In genomic region chr6:83070247-83070310, GRCm38 (mm10) we compare ENCODE assay signal across 12 mouse cellular contexts. TPM values are rescaled to one million over a fixed set of nuclear protein-coding genes. Genes with fewer than 3 reads are reported as not detected.
DNase-seq lines count a peak whose midpoint lies in the region; ATAC-seq and TF ChIP-seq lines count a peak whose summit lies in the region.
"Had no signal": no experiment of that assay in that cellular context is flagged by ENCODE, and none has a peak within 500 bp of the region (broad histone marks: within the 10 kb centered on the region; RNA-seq: fewer than 3 reads in every experiment).

Tlx2 (minus strand) TSS chr6:83070293.

- H3K9ac ChIP-seq in heart, embryonic 11.5 days (ENCODE audit: low read depth, low read length): no peak within 1 kb of the TSS
- no peak within 1 kb of the TSS for H3K9ac ChIP-seq in ES-E14 (ENCODE audit: insufficient read depth, low read depth, low read length, poor library complexity, severe bottlenecking)
- no peak within 1 kb of the TSS for H3K9ac ChIP-seq in hindbrain, embryonic 11.5 days (ENCODE audit: low read depth, low read length)
- H3K9ac ChIP-seq in liver, embryonic 15.5 days: no peak within 1 kb of the TSS

- ATAC-seq in heart, embryonic 11.5 days (replicated peaks; ENCODE audit: insufficient number of reproducible peaks, low FRiP score, low TSS enrichment): no peak
- ATAC-seq in hindbrain, embryonic 11.5 days (ENCODE audit: low FRiP score): no peak
- ATAC-seq in liver, embryonic 15.5 days (ENCODE audit: insufficient read depth): no peak

- H3K4me1 ChIP-seq in heart, embryonic 11.5 days (ENCODE audit: control insufficient read depth, insufficient read depth, low read length): peaks cover 15% of the 10 kb centered on the region
- H3K4me1 ChIP-seq in ES-E14 (ENCODE audit: control insufficient read depth in 2 of 2, insufficient read depth in 2 of 2, low read length in 2 of 2, poor library complexity in 1 of 2): peaks cover 0 to 3% of the 10 kb centered on the region in 2 experiments; a peak in 1 of 4 replicates
- peaks cover 10% of the 10 kb centered on the region for H3K4me1 ChIP-seq in hindbrain, embryonic 11.5 days (replicated peaks; ENCODE audit: control insufficient read depth, insufficient read depth, low read length)
- peaks cover 32% of the 10 kb centered on the region for H3K4me1 ChIP-seq in liver, embryonic 15.5 days (replicated peaks)

- H3K27ac ChIP-seq in heart, embryonic 11.5 days (ENCODE audit: low read depth, low read length): no peak within 1 kb of the TSS
- H3K27ac ChIP-seq in ES-E14 (ENCODE audit: insufficient read depth, low read depth, low read length, poor library complexity, severe bottlenecking): no peak within 1 kb of the TSS
- no peak within 1 kb of the TSS for H3K27ac ChIP-seq in hindbrain, embryonic 11.5 days (ENCODE audit: low read depth, low read length)
- H3K27ac ChIP-seq in liver, embryonic 15.5 days (replicated peaks): no peak within 1 kb of the TSS
- H3K27ac ChIP-seq: macrophage had no signal

- H3K4me3 ChIP-seq in heart, embryonic 11.5 days (ENCODE audit: low read depth, low read length): peak within 1 kb of the TSS; percentile 27
- H3K4me3 ChIP-seq in ES-E14 (ENCODE audit: insufficient read depth in 1 of 2, low read depth in 1 of 2, low read length in 2 of 2, poor library complexity in 1 of 2, severe bottlenecking in 1 of 2): peak within 1 kb of the TSS; percentile 47 to 62
- H3K4me3 ChIP-seq in hindbrain, embryonic 11.5 days (ENCODE audit: low read depth, low read length): peak within 1 kb of the TSS; percentile 22; the same call in 1 of the 2 replicates
- H3K4me3 ChIP-seq in liver, embryonic 15.5 days (replicated peaks): peak within 1 kb of the TSS; percentile 32

- H3K9me3 ChIP-seq in heart, embryonic 11.5 days (replicated peaks; ENCODE audit: control insufficient read depth, low read length): no peaks in the 10 kb centered on the region
- H3K9me3 ChIP-seq in ES-E14 (ENCODE audit: control insufficient read depth, insufficient read depth, low read depth, low read length): no peaks in the 10 kb centered on the region
- no peaks in the 10 kb centered on the region for H3K9me3 ChIP-seq in hindbrain, embryonic 11.5 days (ENCODE audit: control insufficient read depth, low read length)
- H3K9me3 ChIP-seq in liver, embryonic 15.5 days (replicated peaks): no peaks in the 10 kb centered on the region

- H3K27me3 ChIP-seq in heart, embryonic 11.5 days (ENCODE audit: control insufficient read depth, insufficient read depth, low read length): peaks cover 96% of the 10 kb centered on the region
- H3K27me3 ChIP-seq in hindbrain, embryonic 11.5 days (ENCODE audit: control insufficient read depth, insufficient read depth, low read length): peaks cover 94% of the 10 kb centered on the region
- peaks cover 100% of the 10 kb centered on the region for H3K27me3 ChIP-seq in liver, embryonic 15.5 days
- H3K27me3 ChIP-seq: CH12.LX had no signal

- DNase-seq in heart, adult 9 months (ENCODE audit: low spot score in 2 of 2): no peak
- no peak for DNase-seq in ES-E14 (ENCODE audit: low read depth, low spot score)
- peak; percentile 69 for DNase-seq in hindbrain, embryonic 11.5 days (ENCODE audit: low spot score)
- no peak for DNase-seq in urinary bladder, adult 18-20 months (ENCODE audit: low spot score in 2 of 2)
- no peak for DNase-seq in gastrocnemius, postnatal 10 days
- DNase-seq in embryo, embryonic 9.5 days (ENCODE audit: extremely low spot score): no peak
- DNase-seq: gastrocnemius, postnatal 14 days; right cerebral cortex, postnatal 4 days had no signal

- H3K36me3 ChIP-seq in heart, embryonic 11.5 days (ENCODE audit: control insufficient read depth, insufficient read depth, low read length): no peaks in the 10 kb centered on the region
- no peaks in the 10 kb centered on the region for H3K36me3 ChIP-seq in ES-E14 (ENCODE audit: control insufficient read depth, insufficient read depth, low read length, poor library complexity, severe bottlenecking)
- no peaks in the 10 kb centered on the region for H3K36me3 ChIP-seq in hindbrain, embryonic 11.5 days (ENCODE audit: control insufficient read depth, insufficient read depth, low read length)
- no peaks in the 10 kb centered on the region for H3K36me3 ChIP-seq in liver, embryonic 15.5 days (replicated peaks)

- under 1% methylated on average over 10 of the region's 10 CpGs for WGBS in heart, embryonic 11.5 days (ENCODE audit: insufficient replicate concordance)
- 0% methylated on average over 4 of the region's 10 CpGs for WGBS in hindbrain, embryonic 11.5 days
- 4% methylated on average over 10 of the region's 10 CpGs for WGBS in liver, embryonic 15.5 days (ENCODE audit: insufficient replicate concordance)

- H3K4me2 ChIP-seq in heart, embryonic 11.5 days: peak within 1 kb of the TSS; percentile 56
- 0 out of 2 replicates have a peak within 1 kb of the TSS, but pooled peaks have one; percentile 12 for H3K4me2 ChIP-seq in hindbrain, embryonic 11.5 days (replicated peaks; ENCODE audit: low read depth, low read length)
- H3K4me2 ChIP-seq in liver, embryonic 15.5 days: peak within 1 kb of the TSS; percentile 54

- in situ Hi-C loops in ES-E14 (cut with MboI; ENCODE audit: low sequenced_read_pairs in 2 of 2, unreplicated experiment in 2 of 2): loop anchor here (5.0 to 25.0 kb wide), 3 partner anchors 642 to 1517 kb away; partner anchors contain the start of genes Vax2 (in 2 of the 2) and Cyp26b1 (in 1 of the 2)

TF ChIP-seq in ES-E14, 5 proteins besides CTCF, POLR2A, EP300 and RAD21:
- no peak for TF ChIP-seq HCFC1 (IDR thresholded peaks at IDR 0.05; ENCODE audit: borderline replicate concordance, insufficient read depth, low read length)
- TF ChIP-seq MAFK (IDR thresholded peaks at IDR 0.05; ENCODE audit: insufficient read depth, low read depth, low read length): no peak
- no peak for TF ChIP-seq CHD2 (IDR thresholded peaks at IDR 0.05; ENCODE audit: low read depth, low read length)
- TF ChIP-seq ZNF384 (IDR thresholded peaks at IDR 0.05; ENCODE audit: low read depth, low read length): no peak
- TF ChIP-seq ZC3H11A (IDR thresholded peaks at IDR 0.05; ENCODE audit: borderline replicate concordance, low read depth, low read length): no peak

RNA-seq across cellular contexts. Expression of gene Tlx2, which starts in this region (rescaled TPM):
- 0.23 TPM in 1 of 2 replicates, not detected in the other for polyA plus RNA-seq in heart, embryonic 11.5 days (2014; fragmentation: Nextera tagmentation; extraction: Ambion mirVana)
- total RNA-seq in ES-E14 (2012; rRNA removed): 0.58 TPM in 1 of 2 replicates, not detected in the other
- polyA plus RNA-seq in hindbrain, embryonic 11.5 days (2014; fragmentation: Nextera tagmentation; extraction: Ambion mirVana): 5.2 and 9.4 TPM in 2 replicates
- polyA plus RNA-seq in liver, embryonic 15.5 days (2015; fragmentation: Nextera tagmentation; extraction: Ambion mirVana): not detected in 2 replicates
- not detected for total RNA-seq in gastrocnemius, postnatal 10 days (2021)
- total RNA-seq: CH12.LX; gastrocnemius, postnatal 14 days had no signal
- polyA plus RNA-seq: macrophage had no signal
